Mouse (Mus musculus): ENCODE measurements around the gene Kcnj9. TPM values are rescaled to one million over a fixed set of nuclear protein-coding genes. Genes with fewer than 3 reads are reported as not detected.

Kcnj9 gene
- polyA plus RNA-seq, 1 experiment, result 1.5 TPM

DNA sequence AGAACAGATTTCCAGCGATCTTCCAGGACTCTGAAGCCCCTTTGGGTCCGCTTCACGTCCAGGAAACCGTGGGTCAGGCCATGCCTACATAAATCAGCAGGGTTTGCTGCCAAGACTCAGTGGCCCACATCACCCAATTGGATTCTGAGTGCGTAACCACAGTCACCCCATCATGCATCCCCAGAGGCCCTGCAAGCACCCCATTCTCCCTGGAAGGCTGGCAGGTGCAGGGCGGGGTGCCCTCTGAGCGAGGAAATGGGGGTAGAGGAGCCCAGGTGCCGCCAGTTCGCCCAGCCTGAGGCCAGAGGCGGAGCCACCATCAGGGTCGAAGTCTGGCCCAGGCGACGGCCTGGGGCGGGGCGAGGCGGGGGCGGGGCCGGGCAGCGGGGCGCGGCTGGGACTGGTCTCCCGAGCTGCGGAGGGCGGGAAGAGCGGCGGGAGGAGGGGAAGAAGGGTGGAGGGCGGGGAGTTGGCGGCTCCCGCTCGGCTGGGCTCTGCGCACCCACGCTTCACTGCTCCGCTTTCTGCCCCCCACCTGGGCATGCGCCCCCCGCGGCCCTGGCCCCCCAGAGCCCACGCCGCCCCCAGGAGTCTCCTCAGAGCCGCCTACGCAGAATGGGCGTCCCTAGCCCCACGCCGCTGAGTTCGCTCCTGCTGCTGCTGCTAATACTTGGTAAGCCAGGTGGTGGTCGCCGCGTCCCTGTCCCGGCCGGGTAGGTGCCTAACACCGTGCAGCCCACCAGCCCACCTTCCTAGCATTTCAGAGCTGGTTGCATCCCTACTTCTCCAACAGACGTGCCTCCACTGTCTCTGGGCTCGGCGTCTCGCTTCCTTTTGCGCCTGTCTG lies 17.0 kb downstream of the Kcnj9 start:
- Histone ChIP-seq H3K4me3 (ENCODE audit: control insufficient read depth, insufficient read depth, low read length) (peak overlapping the region; percentile 65), H3K36me3 (ENCODE audit: control insufficient read depth, insufficient read depth, low read length) (no peaks in the 10 kb centered on the region), H3K27ac (ENCODE audit: control insufficient read depth, insufficient read depth, low read length) (peak overlapping the region; percentile 73), H3K4me1 (replicated peaks; ENCODE audit: control insufficient read depth, insufficient read depth, low read length) (peaks cover 30% of the 10 kb centered on the region), H3K27me3 (ENCODE audit: control insufficient read depth, insufficient read depth, low read length) (no peaks in the 10 kb centered on the region)
- peak; percentile 92 for DNase-seq
- TF ChIP-seq POLR2A (IDR thresholded peaks at IDR 0.05; ENCODE audit: control insufficient read depth, extremely low read depth, insufficient read depth, low read length, poor library complexity) (peak; percentile 61), CTCF (IDR thresholded peaks at IDR 0.05; ENCODE audit: borderline replicate concordance, control insufficient read depth, extremely low read depth, insufficient read depth, low read length, poor library complexity) (0 out of 2 replicates have a peak, but pooled peaks have one; percentile 30)
- under 1% methylated on average over 50 of the region's 55 CpGs for WGBS

DNA sequence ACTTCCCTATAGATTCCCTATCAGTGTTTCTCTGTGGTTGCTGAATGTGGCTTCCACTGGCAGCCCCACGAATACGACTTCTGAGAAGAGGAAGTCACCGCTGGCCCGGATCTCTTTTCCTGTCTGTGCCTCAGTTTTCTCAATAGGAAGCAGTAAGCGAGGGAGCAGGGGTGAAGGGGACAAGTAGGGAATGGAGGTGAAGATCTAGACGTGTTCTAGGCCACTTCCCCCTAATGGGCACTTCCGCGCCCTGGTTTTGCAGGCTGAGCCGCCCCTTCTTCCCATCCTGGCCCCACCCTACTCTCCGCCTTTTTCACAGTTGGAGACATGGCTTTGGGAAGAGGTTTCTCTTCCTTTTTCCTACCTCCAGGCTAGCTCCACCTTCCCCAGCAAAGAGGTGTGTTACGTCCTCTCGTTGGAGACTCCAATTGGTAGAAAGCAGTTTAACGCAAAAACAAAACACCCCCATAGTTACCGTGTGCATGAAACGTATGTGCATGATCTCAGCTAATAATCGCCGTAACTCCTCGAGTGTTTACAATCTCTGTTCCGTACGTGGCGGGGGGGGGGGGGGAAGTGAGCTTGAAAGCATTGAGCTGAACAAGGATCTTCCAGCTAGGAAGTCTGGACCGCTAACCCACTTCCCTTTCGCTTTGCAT lies 17.7 kb downstream of the Kcnj9 start:
- H3K4me1 ChIP-seq (replicated peaks; ENCODE audit: control insufficient read depth, insufficient read depth, low read length), result peaks cover 32% of the 10 kb centered on the region
- H3K4me3 ChIP-seq (ENCODE audit: control insufficient read depth, insufficient read depth, low read length), result peak overlapping the region; percentile 65
- peak overlapping the region; percentile 73 for H3K27ac ChIP-seq (ENCODE audit: control insufficient read depth, insufficient read depth, low read length)
- DNase-seq, result peak; percentile 39
- no peaks in the 10 kb centered on the region for H3K36me3 ChIP-seq (ENCODE audit: control insufficient read depth, insufficient read depth, low read length)
- WGBS, result 1% methylated on average over 23 of the region's 23 CpGs
- H3K27me3 ChIP-seq (ENCODE audit: control insufficient read depth, insufficient read depth, low read length), result no peaks in the 10 kb centered on the region
- TF ChIP-seq CTCF (IDR thresholded peaks at IDR 0.05; ENCODE audit: borderline replicate concordance, control insufficient read depth, extremely low read depth, insufficient read depth, low read length, poor library complexity), result no peak
- TF ChIP-seq POLR2A (IDR thresholded peaks at IDR 0.05; ENCODE audit: control insufficient read depth, extremely low read depth, insufficient read depth, low read length, poor library complexity), result no peak

DNA sequence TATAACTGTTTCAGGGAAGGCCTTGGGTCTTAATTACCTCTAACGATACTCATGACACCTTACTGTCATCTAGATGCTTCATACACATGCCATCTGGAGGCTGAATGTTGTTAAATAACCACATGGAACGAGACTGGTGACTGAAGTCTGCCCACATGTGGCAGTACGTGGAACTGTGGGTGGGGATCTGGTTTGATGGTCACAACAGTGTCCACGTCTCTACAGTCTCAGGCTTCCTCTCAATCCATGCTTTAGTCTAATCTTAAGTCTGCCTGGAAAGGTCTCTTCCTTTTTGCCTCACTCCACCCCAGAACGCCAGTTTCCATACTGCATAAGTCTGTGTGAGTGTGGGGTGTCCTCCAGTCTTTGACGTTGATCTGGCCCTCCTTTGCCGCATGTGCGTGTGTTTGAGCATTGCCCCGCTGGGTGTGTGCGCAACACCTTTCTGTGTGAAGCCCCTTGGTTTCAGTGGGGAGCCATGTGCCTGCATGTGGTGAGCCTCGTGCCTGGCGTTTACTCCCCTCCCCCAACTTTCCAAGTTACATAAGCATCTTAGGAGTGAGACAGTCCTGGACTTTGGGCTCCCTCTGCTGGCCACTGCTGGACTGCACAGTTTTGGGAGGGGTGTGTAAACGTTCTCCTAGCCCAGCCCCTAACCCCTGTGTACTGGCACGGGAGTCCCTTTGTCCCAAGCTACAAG lies 19.3 kb downstream of the Kcnj9 start:
- WGBS, result 0% methylated on average over 14 of the region's 14 CpGs
- no peaks in the 10 kb centered on the region for H3K36me3 ChIP-seq (ENCODE audit: control insufficient read depth, insufficient read depth, low read length)
- DNase-seq, result peak; percentile 86
- H3K27ac ChIP-seq (ENCODE audit: control insufficient read depth, insufficient read depth, low read length), result peak overlapping the region; percentile 22
- no peaks in the 10 kb centered on the region for H3K27me3 ChIP-seq (ENCODE audit: control insufficient read depth, insufficient read depth, low read length)
- H3K4me1 ChIP-seq (replicated peaks; ENCODE audit: control insufficient read depth, insufficient read depth, low read length), result peaks cover 35% of the 10 kb centered on the region
- TF ChIP-seq POLR2A (IDR thresholded peaks at IDR 0.05; ENCODE audit: control insufficient read depth, extremely low read depth, insufficient read depth, low read length, poor library complexity), result no peak
- peak; percentile 81 for TF ChIP-seq CTCF (IDR thresholded peaks at IDR 0.05; ENCODE audit: borderline replicate concordance, control insufficient read depth, extremely low read depth, insufficient read depth, low read length, poor library complexity)
- peak overlapping the region; percentile 30 for H3K4me3 ChIP-seq (ENCODE audit: control insufficient read depth, insufficient read depth, low read length)

DNA sequence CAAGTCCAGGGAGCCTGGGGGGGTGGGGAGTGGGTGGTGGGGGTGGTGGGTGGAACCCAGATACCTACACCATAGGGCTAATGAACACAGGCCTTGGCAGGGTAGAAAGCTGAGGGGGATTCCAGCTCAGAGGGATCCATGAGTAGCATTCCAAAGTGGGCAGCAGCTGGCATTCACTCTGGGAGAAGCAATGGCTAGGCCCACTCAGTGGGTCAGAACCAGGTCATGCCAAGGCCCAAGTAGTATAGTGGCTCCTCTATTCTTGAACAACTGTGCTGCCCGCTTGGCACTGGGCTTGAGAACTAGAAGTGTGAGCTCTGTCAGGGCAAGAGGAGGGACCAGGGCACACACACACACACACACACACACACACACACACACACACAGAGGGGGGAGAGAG lies 20.7 kb downstream of the Kcnj9 start:
- H3K27me3 ChIP-seq (ENCODE audit: control insufficient read depth, insufficient read depth, low read length), result no peaks in the 10 kb centered on the region
- H3K36me3 ChIP-seq (ENCODE audit: control insufficient read depth, insufficient read depth, low read length), result no peaks in the 10 kb centered on the region
- H3K27ac ChIP-seq (ENCODE audit: control insufficient read depth, insufficient read depth, low read length), result no peak overlapping the region
- no peak for DNase-seq
- 92% methylated on average over 1 of the region's 1 CpGs for WGBS
- peaks cover 35% of the 10 kb centered on the region for H3K4me1 ChIP-seq (replicated peaks; ENCODE audit: control insufficient read depth, insufficient read depth, low read length)
- no peak for TF ChIP-seq CTCF (IDR thresholded peaks at IDR 0.05; ENCODE audit: borderline replicate concordance, control insufficient read depth, extremely low read depth, insufficient read depth, low read length, poor library complexity)
- no peak for TF ChIP-seq POLR2A (IDR thresholded peaks at IDR 0.05; ENCODE audit: control insufficient read depth, extremely low read depth, insufficient read depth, low read length, poor library complexity)
- H3K4me3 ChIP-seq (ENCODE audit: control insufficient read depth, insufficient read depth, low read length), result no peak overlapping the region

DNA sequence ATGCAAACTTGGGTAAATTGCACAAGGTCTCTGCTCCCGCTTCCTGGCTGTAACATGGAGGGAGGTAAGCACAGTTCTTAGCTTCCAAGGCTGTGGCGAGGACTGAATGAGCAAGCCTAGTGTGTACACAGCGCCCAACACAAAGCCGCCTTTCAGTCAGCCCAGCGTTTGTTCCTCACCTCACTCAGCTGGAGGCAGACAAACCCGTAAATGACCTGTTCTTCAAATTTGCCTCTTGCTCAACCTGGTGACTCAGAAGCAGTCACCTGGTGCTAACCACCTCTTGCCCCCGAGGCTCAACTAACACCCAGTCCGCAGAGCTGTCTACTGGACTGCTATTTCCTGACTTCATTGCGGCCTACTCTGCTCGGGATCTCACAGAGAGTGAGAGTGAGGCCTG lies 21.2 kb downstream of the Kcnj9 start:
- no peak overlapping the region for H3K4me3 ChIP-seq (ENCODE audit: control insufficient read depth, insufficient read depth, low read length)
- TF ChIP-seq POLR2A (IDR thresholded peaks at IDR 0.05; ENCODE audit: control insufficient read depth, extremely low read depth, insufficient read depth, low read length, poor library complexity) (no peak), CTCF (IDR thresholded peaks at IDR 0.05; ENCODE audit: borderline replicate concordance, control insufficient read depth, extremely low read depth, insufficient read depth, low read length, poor library complexity) (no peak)
- no peak overlapping the region for H3K27ac ChIP-seq (ENCODE audit: control insufficient read depth, insufficient read depth, low read length)
- no peak for DNase-seq
- H3K36me3 ChIP-seq (ENCODE audit: control insufficient read depth, insufficient read depth, low read length), result no peaks in the 10 kb centered on the region
- peaks cover 31% of the 10 kb centered on the region for H3K4me1 ChIP-seq (replicated peaks; ENCODE audit: control insufficient read depth, insufficient read depth, low read length)
- no peaks in the 10 kb centered on the region for H3K27me3 ChIP-seq (ENCODE audit: control insufficient read depth, insufficient read depth, low read length)
- WGBS, result 83% methylated on average over 10 of the region's 10 CpGs

DNA sequence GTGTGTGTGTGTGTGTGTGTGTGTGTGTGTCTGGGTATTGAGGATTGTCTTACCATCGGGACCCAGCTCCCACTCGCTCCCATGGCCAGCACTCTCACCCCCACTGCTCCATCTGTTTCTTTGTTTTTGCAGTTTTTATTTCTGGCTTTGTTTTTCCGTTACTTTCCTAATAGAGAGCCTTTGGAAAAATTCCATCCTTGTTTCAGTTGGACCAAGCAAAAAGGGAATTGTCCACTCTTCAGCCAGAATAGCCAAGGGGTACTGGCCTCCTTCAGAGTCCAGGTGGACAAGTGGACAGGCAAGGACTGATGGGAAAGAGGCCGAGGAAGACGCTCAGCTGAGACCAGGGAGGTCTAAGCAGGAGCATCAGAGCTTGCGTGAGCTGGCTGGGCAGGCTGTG lies 22.2 kb downstream of the Kcnj9 start:
- Histone ChIP-seq H3K4me3 (ENCODE audit: control insufficient read depth, insufficient read depth, low read length) (no peak overlapping the region), H3K27me3 (ENCODE audit: control insufficient read depth, insufficient read depth, low read length) (no peaks in the 10 kb centered on the region), H3K27ac (ENCODE audit: control insufficient read depth, insufficient read depth, low read length) (no peak overlapping the region), H3K4me1 (replicated peaks; ENCODE audit: control insufficient read depth, insufficient read depth, low read length) (peaks cover 25% of the 10 kb centered on the region), H3K36me3 (ENCODE audit: control insufficient read depth, insufficient read depth, low read length) (no peaks in the 10 kb centered on the region)
- no peak for TF ChIP-seq CTCF (IDR thresholded peaks at IDR 0.05; ENCODE audit: borderline replicate concordance, control insufficient read depth, extremely low read depth, insufficient read depth, low read length, poor library complexity)
- no peak for TF ChIP-seq POLR2A (IDR thresholded peaks at IDR 0.05; ENCODE audit: control insufficient read depth, extremely low read depth, insufficient read depth, low read length, poor library complexity)
- WGBS, result 88% methylated on average over 6 of the region's 6 CpGs
- DNase-seq, result no peak
